Mouse (Mus musculus): Measurements from ENCODE around the gene Slc13a5.

Gene Slc13a5

DNA sequence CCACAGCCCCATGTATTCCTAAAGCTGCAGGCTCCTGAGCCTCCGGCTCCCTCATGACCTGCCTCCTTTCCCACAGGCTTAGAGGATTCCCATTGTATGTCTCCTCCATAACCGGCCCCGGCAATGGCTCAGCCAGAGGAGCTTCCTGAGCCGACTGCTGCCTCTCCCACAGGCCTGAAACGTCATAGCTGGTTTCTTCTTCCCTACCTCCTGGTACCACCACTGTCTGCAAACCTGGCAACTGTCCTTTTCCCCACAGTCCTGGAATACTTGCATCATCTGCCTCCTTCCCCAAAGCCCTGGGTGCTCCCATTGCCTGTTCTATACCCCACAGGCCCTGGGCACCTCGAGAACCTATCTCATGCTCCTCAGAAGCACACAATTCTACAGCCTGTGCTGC lies 61.8 kb downstream of the Slc13a5 start:
- DNase-seq (ENCODE audit: low read depth): no peak

DNA sequence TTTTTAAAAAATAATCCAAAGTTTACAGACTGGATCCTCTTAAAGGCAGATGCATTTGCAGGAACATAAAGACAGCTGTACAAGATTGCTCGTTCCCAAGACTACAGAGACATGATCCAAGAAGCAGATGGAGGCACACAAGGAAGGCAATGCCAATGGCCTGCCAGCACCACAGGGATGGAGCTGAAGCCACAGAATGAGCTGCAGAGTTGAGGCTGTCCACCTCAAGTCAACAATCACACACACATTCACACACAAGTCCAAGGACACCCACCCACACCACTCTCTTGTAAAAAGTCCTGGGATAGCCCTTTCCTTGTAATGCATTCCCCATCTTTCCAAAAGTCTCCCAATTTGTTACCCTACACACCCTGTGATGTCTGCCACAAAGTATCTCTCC lies 63.6 kb downstream of the Slc13a5 start:
- DNase-seq (ENCODE audit: low read depth): no peak

DNA sequence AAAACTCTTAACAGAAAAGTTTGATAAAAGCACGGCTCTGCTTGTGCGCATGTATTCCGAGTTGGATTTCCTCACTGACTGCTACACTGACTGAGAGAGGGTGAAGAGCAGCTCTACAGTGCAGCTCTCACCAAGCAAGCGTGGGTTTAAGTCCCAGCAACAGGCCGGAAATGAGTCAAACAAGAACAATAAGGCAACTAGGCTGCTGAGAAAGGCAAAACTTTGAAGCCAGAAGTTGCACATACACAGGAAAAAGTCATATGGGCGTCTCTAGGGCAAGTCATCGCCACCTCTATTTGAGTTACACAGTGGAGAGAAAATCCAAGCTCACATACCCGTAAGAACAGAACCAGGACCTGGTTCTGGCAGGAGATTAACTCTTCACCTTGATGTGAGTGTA lies 70.5 kb downstream of the Slc13a5 start:
- DNase-seq (ENCODE audit: low read depth): peak; percentile 5

DNA sequence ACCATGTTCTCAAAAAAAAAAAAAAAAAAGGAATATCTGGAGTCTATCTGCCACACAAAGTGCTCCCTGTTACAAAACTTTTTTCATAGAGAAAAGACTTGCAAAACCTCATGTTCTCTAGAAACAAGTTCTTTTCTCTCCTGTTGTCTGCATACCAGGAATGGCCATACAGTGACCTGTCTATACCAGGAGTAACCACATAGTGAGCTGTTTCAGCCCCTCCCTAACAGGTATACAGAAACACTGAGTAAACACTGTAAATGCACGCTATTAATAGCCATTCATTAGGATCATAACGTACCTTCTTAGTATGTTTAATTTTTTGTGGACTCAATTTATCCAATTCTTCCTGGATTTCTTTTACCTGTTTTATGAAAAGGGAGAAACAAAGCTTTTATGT lies 72.8 kb downstream of the Slc13a5 start:
- no peak for DNase-seq (ENCODE audit: low read depth)
